Mouse (Mus musculus) ES-Bruce4 (cell line): ENCODE results near the gene Lhx4.

Experiments used
- CTCF ChIP-seq: IDR thresholded peaks from one replicate; pipeline ENCODE4 v1.8.1; 2011; ENCODE audit warnings: low read depth, low read length
- POLR2A ChIP-seq: IDR thresholded peaks from one replicate; pipeline ENCODE4 v1.8.1; 2011; ENCODE audit warnings: low read length; ENCODE audit not compliant: insufficient read depth

GRCm38 (mm10) chr1:155681116-155681799 lies 70.2 kb downstream of the Lhx4 start:
- no peak for TF ChIP-seq CTCF
- TF ChIP-seq POLR2A, result no peak
